Mouse (Mus musculus): ENCODE measurements around the gene Shoc2. TPM values are rescaled to one million over a fixed set of nuclear protein-coding genes. Genes with fewer than 3 reads are reported as not detected.

Gene Shoc2
- polyA plus RNA-seq, 1 experiment from 2014 or later, result 59.6 TPM

GRCm38 (mm10) chr19:54047386-54048050, 103.4 kb downstream of the Shoc2 start:
- Histone ChIP-seq H3K9ac (ENCODE audit: low read depth, low read length) (peak overlapping the region; percentile 44; the same call in 1 of the 2 replicates), H3K27me3 (ENCODE audit: control insufficient read depth, insufficient read depth, low read length) (peaks cover 51% of the 10 kb centered on the region), H3K4me2 (replicated peaks; ENCODE audit: low read depth, low read length) (peak overlapping the region; percentile 100), H3K4me1 (ENCODE audit: control insufficient read depth, insufficient read depth, low read length) (peaks cover 31% of the 10 kb centered on the region), H3K4me3 (ENCODE audit: low read length) (peak overlapping the region; percentile 58), H3K27ac (ENCODE audit: low read depth, low read length) (no peak overlapping the region), H3K9me3 (ENCODE audit: control insufficient read depth, low read length) (no peaks in the 10 kb centered on the region), H3K36me3 (ENCODE audit: control insufficient read depth, insufficient read depth, low read length) (no peaks in the 10 kb centered on the region)
- 1% methylated on average over 27 of the region's 27 CpGs for WGBS
- ATAC-seq (ENCODE audit: low FRiP score, low TSS enrichment), result no peak

GRCm38 (mm10) chr19:54048161-54048885, 104.2 kb downstream of the Shoc2 start:
- Histone ChIP-seq H3K4me1 (ENCODE audit: control insufficient read depth, insufficient read depth, low read length) (peaks cover 31% of the 10 kb centered on the region), H3K4me2 (replicated peaks; ENCODE audit: low read depth, low read length) (peak overlapping the region; percentile 23), H3K27ac (ENCODE audit: low read depth, low read length) (no peak overlapping the region), H3K27me3 (ENCODE audit: control insufficient read depth, insufficient read depth, low read length) (peaks cover 51% of the 10 kb centered on the region), H3K9me3 (ENCODE audit: control insufficient read depth, low read length) (no peaks in the 10 kb centered on the region), H3K9ac (ENCODE audit: low read depth, low read length) (no peak overlapping the region), H3K36me3 (ENCODE audit: control insufficient read depth, insufficient read depth, low read length) (no peaks in the 10 kb centered on the region), H3K4me3 (ENCODE audit: low read length) (peak overlapping the region; percentile 4; the same call in 1 of the 2 replicates)
- 5% methylated on average over 13 of the region's 13 CpGs for WGBS
- ATAC-seq (ENCODE audit: low FRiP score, low TSS enrichment), result no peak

- H3K9me3 ChIP-seq (ENCODE audit: control insufficient read depth, low read length), result no peaks in the 10 kb centered on the region
- H3K4me1 ChIP-seq (ENCODE audit: control insufficient read depth, insufficient read depth, low read length), result peaks cover 17% of the 10 kb centered on the region
- no peaks in the 10 kb centered on the region for H3K36me3 ChIP-seq (ENCODE audit: control insufficient read depth, insufficient read depth, low read length)
- no peak overlapping the region for H3K9ac ChIP-seq (ENCODE audit: low read depth, low read length)
- H3K4me3 ChIP-seq (ENCODE audit: low read length), result no peak overlapping the region
- no peak overlapping the region for H3K4me2 ChIP-seq (replicated peaks; ENCODE audit: low read depth, low read length)
- WGBS, result 65% methylated on average over 4 of the region's 4 CpGs
- peaks cover 36% of the 10 kb centered on the region for H3K27me3 ChIP-seq (ENCODE audit: control insufficient read depth, insufficient read depth, low read length)
- no peak for ATAC-seq (ENCODE audit: low FRiP score, low TSS enrichment)
- H3K27ac ChIP-seq (ENCODE audit: low read depth, low read length), result no peak overlapping the region
Measured at GRCm38 (mm10) chr19:54051651-54052050, 107.5 kb downstream of the Shoc2 start.

- Histone ChIP-seq H3K9me3 (ENCODE audit: control insufficient read depth, low read length) (no peaks in the 10 kb centered on the region), H3K4me1 (ENCODE audit: control insufficient read depth, insufficient read depth, low read length) (no peaks in the 10 kb centered on the region), H3K4me3 (ENCODE audit: low read length) (no peak overlapping the region), H3K4me2 (replicated peaks; ENCODE audit: low read depth, low read length) (no peak overlapping the region), H3K27me3 (ENCODE audit: control insufficient read depth, insufficient read depth, low read length) (no peaks in the 10 kb centered on the region), H3K27ac (ENCODE audit: low read depth, low read length) (no peak overlapping the region), H3K9ac (ENCODE audit: low read depth, low read length) (no peak overlapping the region), H3K36me3 (ENCODE audit: control insufficient read depth, insufficient read depth, low read length) (no peaks in the 10 kb centered on the region)
- 74% methylated on average over 5 of the region's 5 CpGs for WGBS
- ATAC-seq (ENCODE audit: low FRiP score, low TSS enrichment), result no peak
Measured at GRCm38 (mm10) chr19:54055845-54056244, 111.7 kb downstream of the Shoc2 start.

GRCm38 (mm10) chr19:54068447-54068846, 124.3 kb downstream of the Shoc2 start:
- 76% methylated on average over 7 of the region's 7 CpGs for WGBS
- no peak overlapping the region for H3K4me3 ChIP-seq (ENCODE audit: low read length)
- ATAC-seq (ENCODE audit: low FRiP score, low TSS enrichment), result no peak
- H3K4me2 ChIP-seq (replicated peaks; ENCODE audit: low read depth, low read length), result no peak overlapping the region
- H3K9me3 ChIP-seq (ENCODE audit: control insufficient read depth, low read length), result no peaks in the 10 kb centered on the region
- H3K27me3 ChIP-seq (ENCODE audit: control insufficient read depth, insufficient read depth, low read length), result no peaks in the 10 kb centered on the region
- H3K27ac ChIP-seq (ENCODE audit: low read depth, low read length), result no peak overlapping the region
- H3K4me1 ChIP-seq (ENCODE audit: control insufficient read depth, insufficient read depth, low read length), result no peaks in the 10 kb centered on the region
- no peaks in the 10 kb centered on the region for H3K36me3 ChIP-seq (ENCODE audit: control insufficient read depth, insufficient read depth, low read length)
- no peak overlapping the region for H3K9ac ChIP-seq (ENCODE audit: low read depth, low read length)

GRCm38 (mm10) chr19:54070521-54070920, 126.4 kb downstream of the Shoc2 start:
- Histone ChIP-seq H3K4me3 (ENCODE audit: low read length) (no peak overlapping the region), H3K9me3 (ENCODE audit: control insufficient read depth, low read length) (no peaks in the 10 kb centered on the region), H3K4me1 (ENCODE audit: control insufficient read depth, insufficient read depth, low read length) (no peaks in the 10 kb centered on the region), H3K4me2 (replicated peaks; ENCODE audit: low read depth, low read length) (no peak overlapping the region), H3K36me3 (ENCODE audit: control insufficient read depth, insufficient read depth, low read length) (no peaks in the 10 kb centered on the region), H3K9ac (ENCODE audit: low read depth, low read length) (no peak overlapping the region), H3K27ac (ENCODE audit: low read depth, low read length) (no peak overlapping the region), H3K27me3 (ENCODE audit: control insufficient read depth, insufficient read depth, low read length) (no peaks in the 10 kb centered on the region)
- ATAC-seq (ENCODE audit: low FRiP score, low TSS enrichment), result no peak
- WGBS, result 62% methylated on average over 5 of the region's 5 CpGs

- 78% methylated on average over 5 of the region's 5 CpGs for WGBS
Measured at GRCm38 (mm10) chr19:54072233-54072800, 128.2 kb downstream of the Shoc2 start.

GRCm38 (mm10) chr19:54076362-54077349, 132.6 kb downstream of the Shoc2 start:
- H3K9me3 ChIP-seq (ENCODE audit: control insufficient read depth, low read length), result no peaks in the 10 kb centered on the region
- H3K36me3 ChIP-seq (ENCODE audit: control insufficient read depth, insufficient read depth, low read length), result no peaks in the 10 kb centered on the region
- H3K4me3 ChIP-seq (ENCODE audit: low read length), result no peak overlapping the region
- H3K9ac ChIP-seq (ENCODE audit: low read depth, low read length), result no peak overlapping the region
- no peaks in the 10 kb centered on the region for H3K4me1 ChIP-seq (ENCODE audit: control insufficient read depth, insufficient read depth, low read length)
- ATAC-seq (ENCODE audit: low FRiP score, low TSS enrichment), result no peak
- no peaks in the 10 kb centered on the region for H3K27me3 ChIP-seq (ENCODE audit: control insufficient read depth, insufficient read depth, low read length)
- WGBS, result 34% methylated on average over 10 of the region's 10 CpGs
- H3K27ac ChIP-seq (ENCODE audit: low read depth, low read length), result no peak overlapping the region
- no peak overlapping the region for H3K4me2 ChIP-seq (replicated peaks; ENCODE audit: low read depth, low read length)

More at GRCm38 (mm10) chr19:54072233-54072800, 128.2 kb downstream of the Shoc2 start:
- no peaks in the 10 kb centered on the region for H3K36me3 ChIP-seq (ENCODE audit: control insufficient read depth, insufficient read depth, low read length)
- H3K9me3 ChIP-seq (ENCODE audit: control insufficient read depth, low read length), result no peaks in the 10 kb centered on the region
- no peaks in the 10 kb centered on the region for H3K27me3 ChIP-seq (ENCODE audit: control insufficient read depth, insufficient read depth, low read length)
- no peak overlapping the region for H3K27ac ChIP-seq (ENCODE audit: low read depth, low read length)
- no peak overlapping the region for H3K4me3 ChIP-seq (ENCODE audit: low read length)
- H3K9ac ChIP-seq (ENCODE audit: low read depth, low read length), result no peak overlapping the region
- ATAC-seq (ENCODE audit: low FRiP score, low TSS enrichment), result no peak
- H3K4me2 ChIP-seq (replicated peaks; ENCODE audit: low read depth, low read length), result no peak overlapping the region
- no peaks in the 10 kb centered on the region for H3K4me1 ChIP-seq (ENCODE audit: control insufficient read depth, insufficient read depth, low read length)

Data from kidney, embryonic 14.5 days (tissue).